Mouse (Mus musculus) erythroblast, adult 5-6 weeks (primary cell): ENCODE results near the gene Ndufb7. TPM values are rescaled to one million over a fixed set of nuclear protein-coding genes. Genes with fewer than 3 reads are reported as not detected.
"Not testable (repeated sequence)": the region's sequence is repeated elsewhere in the genome, so short reads cannot be mapped to it uniquely, and the experiment has no call there.

Source experiments
- ATAC-seq: replicated peaks from 2 replicates; pipeline ENCODE4 v1.8.0; 2016; ENCODE audit warnings: moderate number of reproducible peaks, mild to moderate bottlenecking, moderate TSS enrichment, inconsistent platforms; ENCODE audit not compliant: poor library complexity, low FRiP score, severe bottlenecking
- total RNA-seq, 2 experiments: library from RNA; stranded (forward) in 1 of 2; stranded (reverse) in 1 of 2; fragments of 150-400 nt in 1 of 2; fragments of 200-764, 138-1000 nt in 1 of 2; gene quantifications; 2 replicates each; pipeline versions ENCODE4 v1.2.3 to v1.2.4; 2015 to 2017; ENCODE audit warnings: low replicate concordance in 2 of 2

Gene Ndufb7
- total RNA-seq, 2 experiments from 2014 or later = 49.8 to 59.0 TPM

DNA sequence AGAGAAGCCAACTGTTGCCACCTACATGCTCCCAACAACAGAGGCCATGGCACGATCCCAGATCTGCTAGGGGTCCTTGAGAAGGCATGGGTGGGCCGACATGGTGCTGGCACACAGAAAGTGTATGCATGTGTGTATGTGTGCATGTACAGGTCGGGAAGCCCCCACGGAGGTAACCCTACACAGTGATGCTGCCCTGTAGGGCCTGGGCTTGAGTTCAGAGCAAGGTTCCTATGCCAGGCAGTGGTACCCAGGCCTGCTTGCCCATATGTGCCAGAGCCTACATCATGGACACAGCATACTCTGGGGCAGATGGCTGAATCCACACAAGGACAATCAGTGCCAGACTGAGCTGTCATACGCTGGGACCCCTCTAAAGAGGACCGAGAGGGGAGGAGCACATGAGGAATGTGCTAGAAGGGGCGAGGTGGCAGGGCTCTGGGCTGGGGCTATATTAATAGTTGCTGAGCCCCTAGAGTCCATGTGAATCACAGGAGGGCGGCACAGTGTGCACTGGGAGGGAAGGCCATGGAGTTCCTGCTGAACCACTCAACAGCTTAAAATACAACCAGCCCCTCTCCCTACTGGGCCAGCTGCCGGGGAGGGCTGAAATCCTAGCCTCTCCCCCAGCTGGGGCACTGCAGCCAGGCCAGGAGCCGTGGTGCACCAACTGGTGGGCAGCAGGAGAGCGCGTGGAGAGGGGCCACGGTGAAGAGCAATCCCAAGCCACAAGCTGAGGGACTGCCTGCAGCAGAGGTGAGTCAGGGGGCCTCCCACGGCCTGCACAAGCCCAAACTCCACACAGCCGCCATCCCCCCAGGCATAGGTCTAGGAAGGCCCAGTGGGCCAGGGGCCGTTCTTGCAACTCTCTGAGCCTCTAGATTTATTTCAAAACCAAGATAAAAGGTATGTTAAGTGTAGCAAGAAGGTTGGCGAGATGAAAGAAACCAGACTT is 9.4 kb downstream of the Ndufb7 start:
- ATAC-seq = no peak

DNA sequence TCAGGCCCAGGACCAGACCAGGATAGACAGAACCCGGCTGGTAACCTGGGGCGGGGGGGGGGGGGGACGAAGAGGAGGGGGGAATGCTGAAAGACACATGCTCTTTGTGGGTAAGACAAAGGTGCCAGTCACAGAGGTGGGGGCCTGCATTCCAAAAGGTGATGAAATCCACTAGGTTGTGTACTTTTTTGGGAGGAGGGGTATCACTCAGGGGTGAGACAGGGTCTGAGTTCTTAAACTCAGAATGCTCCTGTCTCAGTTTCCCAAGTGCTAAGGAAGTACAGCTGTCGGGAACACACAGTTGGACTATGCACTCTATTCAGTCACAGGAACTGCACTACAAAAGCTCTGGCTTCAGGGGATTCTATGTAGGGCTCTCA is 10.0 kb downstream of the Ndufb7 start:
- no peak for ATAC-seq

- ATAC-seq = no peak
Measured at GRCm38 (mm10) chr8:83576921-83577320, 10.4 kb downstream of the Ndufb7 start.

DNA sequence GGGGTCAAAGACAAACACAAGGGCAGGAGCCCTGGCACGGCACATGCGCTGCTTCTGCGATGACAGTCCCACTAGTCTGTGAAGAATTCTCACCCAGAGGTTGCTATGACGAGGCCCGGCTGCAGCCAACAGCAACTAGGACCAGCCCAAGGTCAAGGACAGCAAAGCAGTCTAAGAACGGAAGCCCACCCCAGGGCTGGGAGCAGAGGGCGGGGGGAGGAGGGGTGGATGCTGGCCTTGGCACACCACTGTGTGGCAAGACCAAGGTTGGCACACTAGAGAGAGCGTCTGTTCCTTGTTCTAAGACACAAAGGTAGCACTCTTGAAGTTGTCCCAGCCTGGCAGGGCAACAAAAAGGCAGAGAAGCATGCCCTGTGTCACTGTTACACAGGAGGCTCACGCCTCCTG is 10.9 kb downstream of the Ndufb7 start:
- ATAC-seq = no peak

DNA sequence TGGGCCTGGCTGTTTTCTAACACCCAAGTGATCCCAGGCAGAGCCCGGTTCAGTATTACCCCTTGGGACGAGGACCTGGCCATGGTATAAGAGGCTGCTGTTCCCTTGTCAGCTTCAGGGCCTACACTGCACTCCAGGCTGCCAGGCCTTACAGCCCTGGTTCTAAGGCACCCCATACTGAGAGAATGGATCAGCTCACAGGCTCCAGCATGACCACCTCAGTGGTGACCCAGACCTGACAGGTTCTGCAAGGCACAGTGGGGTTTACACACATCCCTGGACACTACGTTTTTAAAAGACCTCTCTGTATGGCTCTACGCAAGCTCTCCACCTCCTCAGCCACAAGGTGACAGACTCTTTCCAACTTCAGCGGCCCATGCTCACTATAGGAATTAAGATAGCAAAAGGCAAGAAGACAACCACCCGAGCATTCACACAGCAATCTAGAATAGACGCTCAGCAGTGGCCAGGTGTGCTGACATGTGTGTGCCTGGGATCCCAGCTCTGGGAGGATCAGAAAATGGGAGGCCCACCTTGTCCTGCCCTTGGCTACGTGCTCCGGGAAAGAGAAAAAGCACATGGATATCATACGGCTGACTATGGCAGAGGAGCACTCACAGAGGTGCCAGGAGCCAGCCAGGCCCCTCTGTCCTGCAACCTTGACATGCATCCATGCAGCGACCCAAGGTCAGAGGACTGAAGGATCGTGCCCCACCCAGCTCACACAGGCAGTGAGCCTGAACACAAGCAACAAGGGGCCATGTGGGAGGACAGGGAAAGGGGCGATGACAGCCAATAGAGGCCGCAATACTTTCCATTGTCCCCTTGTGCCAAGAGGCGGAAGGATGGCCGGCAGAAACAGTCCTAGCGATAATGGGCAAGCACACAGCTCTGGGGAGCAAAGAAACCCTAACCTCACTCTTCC is 11.9 kb downstream of the Ndufb7 start:
- ATAC-seq = no peak

DNA sequence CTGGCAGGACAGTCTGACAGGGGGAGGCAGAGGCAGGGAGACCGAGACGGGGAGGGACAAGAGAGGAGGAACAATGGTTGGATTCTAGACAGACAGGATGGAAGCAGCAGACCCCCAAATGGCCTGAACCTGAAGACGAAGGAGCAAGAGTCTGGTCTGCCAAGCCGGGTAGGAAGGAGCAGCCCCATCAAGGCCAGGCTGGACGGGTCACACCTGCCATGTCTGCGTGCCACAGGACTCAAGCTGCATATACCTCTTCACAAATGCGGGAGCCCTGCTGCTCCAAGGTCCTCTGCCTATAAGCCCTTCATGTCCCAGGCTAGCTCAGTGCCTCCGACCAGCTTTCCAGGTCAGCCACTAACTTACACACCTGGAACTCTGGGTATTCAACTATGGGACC is 13.2 kb downstream of the Ndufb7 start:
- no peak for ATAC-seq

- ATAC-seq = no peak
Measured at GRCm38 (mm10) chr8:83580826-83581225, 14.4 kb downstream of the Ndufb7 start.

DNA sequence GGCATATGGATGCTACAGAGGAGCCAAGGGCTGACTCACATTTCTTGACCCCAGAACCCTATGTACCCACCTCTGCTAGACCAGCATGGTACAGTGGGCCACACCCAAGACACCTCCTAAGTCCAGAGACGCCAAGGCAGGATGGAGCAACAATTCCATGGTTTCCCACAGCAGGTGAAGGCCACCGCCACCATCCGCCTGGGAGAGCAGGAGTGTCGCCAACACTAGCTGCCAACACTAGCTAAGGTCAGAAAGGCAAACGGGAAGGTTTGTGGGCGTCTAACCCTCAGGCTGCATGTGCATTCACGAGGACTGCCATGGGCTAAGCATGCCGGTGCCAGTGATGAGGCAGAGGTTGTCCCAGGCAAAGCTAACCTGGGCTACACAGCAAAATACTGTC is 15.8 kb downstream of the Ndufb7 start:
- no peak for ATAC-seq

DNA sequence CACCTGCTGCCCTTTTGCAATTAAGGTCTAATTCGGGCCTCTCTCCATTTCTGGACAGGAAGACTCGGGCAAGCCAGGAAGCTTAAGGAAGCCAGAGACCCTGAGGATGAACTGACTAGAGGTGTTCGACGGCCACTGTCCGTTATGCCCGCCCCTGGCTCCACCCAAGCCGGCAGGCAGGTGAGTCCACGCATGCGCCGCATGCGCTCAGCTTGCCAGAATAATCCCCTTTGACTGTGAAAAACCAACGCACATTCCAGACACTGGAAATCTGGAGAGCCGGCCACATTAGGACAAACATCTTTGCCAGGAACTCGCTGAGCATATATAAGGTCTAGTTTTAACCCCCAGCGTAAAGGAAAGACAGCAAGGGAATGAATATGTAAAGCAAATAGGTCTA is 16.8 kb downstream of the Ndufb7 start:
- ATAC-seq = no peak

GRCm38 (mm10) chr8:83584771-83585170 is 18.3 kb downstream of the Ndufb7 start:
- no peak for ATAC-seq

DNA sequence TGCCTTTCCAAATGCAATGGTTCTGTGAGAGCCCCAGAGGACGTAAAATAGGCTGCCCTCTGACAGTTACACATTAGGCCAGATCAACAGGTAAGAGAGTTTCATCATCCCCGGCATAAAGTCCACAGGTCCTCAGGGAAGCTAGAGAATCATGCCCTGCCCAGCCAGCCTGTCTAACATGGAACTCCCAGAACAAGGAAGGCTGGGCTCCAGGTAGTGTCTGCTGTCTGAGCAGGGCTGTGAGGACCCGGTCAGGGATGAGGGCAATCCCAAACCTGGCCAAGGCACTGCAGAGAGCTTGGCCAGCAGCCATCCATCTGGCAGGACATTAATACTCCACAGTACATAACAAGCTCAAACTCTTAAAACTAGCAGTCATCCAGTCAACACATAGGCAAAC is 18.9 kb downstream of the Ndufb7 start:
- ATAC-seq = no peak

- ATAC-seq = no peak
Measured at GRCm38 (mm10) chr8:83587644-83588043, 21.2 kb downstream of the Ndufb7 start.

DNA sequence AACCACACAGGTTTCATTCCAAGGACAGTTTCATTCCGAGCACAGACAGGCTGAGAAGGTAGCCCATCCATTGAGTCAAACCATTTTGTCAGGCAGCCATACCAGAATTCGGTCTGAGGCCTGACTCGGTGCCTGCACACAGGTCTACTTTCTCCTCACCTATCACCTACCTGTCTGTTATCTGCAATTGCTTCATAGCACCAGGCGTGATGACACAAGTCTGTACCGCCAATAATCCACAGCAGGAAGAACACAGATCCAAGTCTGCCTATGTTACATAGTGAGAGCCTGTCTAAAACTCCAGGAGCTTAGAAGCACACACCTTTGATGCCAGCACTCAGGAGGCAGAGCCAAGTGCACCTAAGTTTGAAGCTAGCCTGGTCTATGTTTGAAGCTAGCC is 22.4 kb downstream of the Ndufb7 start:
- ATAC-seq = no peak

DNA sequence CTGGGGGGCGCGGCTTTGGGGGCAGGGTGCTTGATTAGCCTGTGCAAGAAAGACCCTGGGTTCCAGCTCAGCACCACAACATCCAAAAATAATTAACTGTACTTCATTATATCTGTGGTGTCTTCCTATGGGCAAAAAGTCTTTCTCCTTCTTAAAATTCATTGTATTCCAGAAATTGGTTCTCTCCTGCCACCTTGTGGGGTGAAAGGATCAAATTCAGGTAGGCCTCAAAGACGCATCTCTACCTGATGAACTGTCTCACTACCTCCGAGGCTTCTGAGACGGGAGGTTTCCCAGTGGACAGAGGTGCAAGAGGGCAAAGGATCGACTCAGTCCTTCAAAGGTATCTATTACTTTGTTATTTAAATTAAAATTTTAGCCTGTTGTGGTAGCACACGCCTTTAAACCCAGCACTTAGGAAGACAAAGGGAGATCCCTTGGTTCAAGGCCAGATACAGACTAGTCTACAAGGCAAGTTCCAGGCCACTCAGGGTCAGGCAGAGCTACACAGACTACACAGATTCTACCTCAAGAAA is 24.1 kb downstream of the Ndufb7 start:
- no peak for ATAC-seq

GRCm38 (mm10) chr8:83592682-83593081 is 26.2 kb downstream of the Ndufb7 start:
- no peak for ATAC-seq

DNA sequence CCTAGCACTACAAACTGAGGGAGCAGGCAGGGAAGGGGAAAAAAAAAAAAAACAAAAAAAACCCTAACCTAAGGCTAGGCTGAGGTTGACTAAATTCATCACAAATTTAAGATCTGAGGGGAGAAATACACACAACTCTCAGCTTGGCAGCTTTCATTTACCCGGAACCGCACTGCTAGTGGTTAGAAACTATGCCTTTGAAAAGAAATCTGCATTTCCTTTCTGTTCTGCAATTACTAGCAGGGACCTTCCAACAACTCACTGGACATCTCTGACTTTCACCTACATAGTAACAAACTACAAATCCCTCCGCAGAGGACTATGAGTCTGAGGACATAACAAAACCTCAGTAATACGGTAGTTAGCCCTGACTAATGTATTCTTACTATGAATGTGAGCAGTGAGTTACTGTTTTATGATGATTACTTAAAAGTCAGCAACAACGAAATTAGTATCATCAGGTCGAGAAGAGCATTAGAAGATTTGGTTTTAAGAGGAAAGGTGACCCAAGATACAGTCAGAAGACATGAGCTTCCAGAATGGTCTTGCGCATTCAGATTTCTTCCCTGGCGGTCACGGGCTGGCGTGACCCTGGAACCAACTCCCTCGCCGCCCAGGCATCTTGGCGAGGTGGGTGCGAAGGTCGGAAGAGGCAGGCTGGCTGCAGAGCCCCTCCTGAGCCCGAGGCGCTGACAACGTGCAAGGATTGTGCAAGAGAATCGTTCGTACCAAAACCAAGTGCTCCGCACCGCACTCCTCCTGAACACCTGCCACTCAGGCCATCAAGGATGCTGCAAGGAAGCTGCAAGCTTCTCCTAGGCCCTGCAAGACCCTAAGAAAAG is 27.1 kb downstream of the Ndufb7 start:
- peak; percentile 4; the same call in 1 of the 2 replicates for ATAC-seq

GRCm38 (mm10) chr8:83594167-83595049 is 27.9 kb downstream of the Ndufb7 start:
- ATAC-seq = peak; percentile 92

DNA sequence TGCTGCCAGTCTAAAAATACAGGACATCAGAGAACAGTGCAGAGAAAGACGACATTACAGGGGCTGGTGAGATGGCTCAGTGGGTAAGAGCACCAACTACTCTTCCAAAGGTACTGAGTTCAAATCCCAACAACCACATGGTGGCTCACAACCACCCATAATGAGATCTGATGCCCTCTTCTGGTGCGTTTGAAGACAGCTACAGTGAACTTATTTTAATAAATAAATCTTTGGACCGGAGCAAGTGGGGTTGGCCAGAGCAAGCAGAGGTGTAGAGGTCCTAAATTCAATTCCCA is 28.5 kb downstream of the Ndufb7 start:
- ATAC-seq = not testable (repeated sequence)

DNA sequence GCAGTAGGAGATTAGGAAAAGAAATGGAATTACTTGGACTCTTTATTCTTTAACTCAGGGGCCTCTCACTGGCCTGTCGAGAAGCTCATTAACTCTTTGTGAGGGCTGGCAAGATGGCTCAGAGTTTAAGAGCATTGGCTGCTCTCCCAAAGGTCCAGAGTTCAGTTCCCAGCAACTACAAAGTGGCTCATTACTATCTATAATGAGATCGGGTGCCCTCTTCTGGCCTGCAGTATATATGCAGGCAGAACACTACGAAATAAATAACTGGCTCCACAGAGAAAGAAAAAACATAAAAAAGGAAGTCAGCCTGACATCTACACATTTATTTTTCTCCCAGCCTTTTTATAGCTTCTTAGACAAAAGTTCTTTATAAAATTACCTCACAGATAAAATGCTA is 29.9 kb downstream of the Ndufb7 start:
- ATAC-seq = no peak
